Mouse (Mus musculus): ENCODE data around the gene Olfr344.

Gene Olfr344

DNA sequence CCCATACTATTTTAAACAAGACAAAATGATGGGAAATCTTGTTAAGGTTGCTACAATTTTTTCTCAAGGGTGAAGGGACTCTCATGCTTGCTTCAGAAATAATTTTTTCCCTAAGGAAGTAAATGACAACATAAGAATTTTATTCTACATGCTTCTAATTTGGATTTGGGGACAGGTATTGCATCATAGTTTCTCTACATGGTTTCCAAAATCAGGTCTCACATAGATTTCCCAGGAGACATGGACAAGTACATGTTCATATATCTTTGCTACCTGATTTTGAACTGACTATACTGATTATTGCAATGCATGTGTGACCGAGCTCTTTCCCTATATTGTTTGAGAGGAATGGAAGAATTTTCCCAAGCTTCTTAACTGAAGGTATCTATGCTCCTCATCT, at the start of gene Olfr344:
TSS of gene Olfr344 (plus strand) at position 301 of the 400 bp plus-strand sequence.
- DNase-seq (ENCODE audit: low read depth, low spot score): no peak

DNA sequence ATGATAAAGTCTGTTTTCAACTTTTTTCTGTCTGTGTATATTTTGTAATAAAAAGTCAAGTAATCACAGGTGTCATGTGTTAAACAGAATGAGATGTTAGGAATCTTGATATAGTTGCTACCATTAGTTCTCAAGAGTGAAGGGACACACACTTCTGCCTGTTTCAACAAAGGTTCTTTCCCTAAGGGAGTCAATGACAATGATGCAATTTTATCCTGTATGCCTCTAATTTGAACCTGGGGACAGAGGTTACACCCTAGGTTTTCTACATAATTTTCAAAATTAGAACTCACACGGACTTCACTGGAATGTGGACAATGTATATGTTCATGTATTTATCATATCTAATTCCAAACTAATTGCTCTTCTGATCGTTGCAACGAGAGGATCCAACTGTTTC, 41.8 kb upstream of the Olfr344 start, which contains the start of gene Olfr342:
TSS of gene Olfr342 (plus strand) at position 301 of the 400 bp plus-strand sequence.
- no peak for DNase-seq (ENCODE audit: low read depth, low spot score)

DNA sequence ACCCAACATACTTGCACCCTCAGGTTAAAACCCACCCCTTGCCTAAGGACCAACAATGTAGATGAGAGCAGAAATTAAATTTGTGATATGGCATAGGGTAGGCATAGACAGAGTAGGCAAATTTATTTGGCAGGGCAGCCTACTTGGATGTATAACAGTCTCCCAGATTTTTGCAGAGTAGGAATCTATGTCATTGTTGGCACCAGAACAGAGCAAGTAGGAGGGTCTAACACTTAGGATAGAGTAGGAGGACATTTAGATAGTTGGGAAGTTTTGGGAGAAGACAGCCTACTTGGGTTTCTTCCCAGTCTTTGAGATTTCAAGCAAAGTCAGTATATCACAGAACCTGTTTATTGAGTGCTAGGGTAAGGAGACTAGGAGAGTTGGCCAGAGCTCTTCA, 1.3 kb upstream of the Olfr344 start:
- no peak for DNase-seq (ENCODE audit: low read depth, low spot score)

DNA sequence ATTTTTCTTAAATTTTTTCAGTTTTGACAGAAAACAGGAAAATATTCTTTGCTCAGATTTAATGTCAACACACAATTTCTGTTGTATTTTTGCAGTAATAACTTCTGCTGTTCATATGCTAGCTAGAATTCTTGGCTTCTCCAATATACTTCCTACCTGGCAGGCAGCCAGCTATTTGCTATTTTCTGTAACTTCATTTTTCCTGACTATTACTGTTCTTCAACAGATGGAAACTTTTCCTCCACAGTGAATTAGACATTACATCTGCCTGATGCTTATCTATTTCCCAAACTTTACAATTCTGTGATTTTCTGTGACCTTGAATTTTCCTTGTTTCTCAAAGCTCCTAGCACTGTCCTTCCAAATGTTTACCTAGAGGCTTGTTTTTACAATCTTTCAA, 560 bp downstream of the Olfr344 start:
- no peak for DNase-seq (ENCODE audit: low read depth, low spot score)

DNA sequence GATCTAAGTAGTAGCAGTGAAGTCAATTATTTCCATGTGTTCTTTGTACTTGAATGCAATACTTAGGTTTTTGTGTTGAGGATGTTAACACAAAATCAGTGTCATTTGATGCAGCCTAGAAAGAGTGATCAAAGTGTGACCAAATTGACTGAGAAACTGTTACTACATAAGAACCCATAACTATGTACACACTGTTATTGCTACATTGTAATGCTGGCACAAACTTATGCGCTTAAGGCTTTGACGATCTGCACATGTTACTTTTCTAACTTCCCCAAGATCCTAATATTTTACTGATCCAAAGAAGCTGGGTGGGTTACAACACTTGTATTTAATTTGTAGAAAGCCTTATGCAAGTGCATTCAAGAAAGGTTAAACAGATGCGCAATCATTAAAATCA, 1.4 kb downstream of the Olfr344 start:
- no peak for DNase-seq (ENCODE audit: low read depth, low spot score)

All from skeletal muscle tissue, adult 2 months (tissue).